Mouse (Mus musculus): Measurements from ENCODE around the gene Ttc27. TPM values are rescaled to one million over a fixed set of nuclear protein-coding genes. Genes with fewer than 3 reads are reported as not detected.
A peak's percentile ranks its signal among the peaks of the same experiment; 100 is the strongest.

Gene Ttc27
- polyA plus RNA-seq, 1 experiment from 2014 or later: 31.2 TPM

- H3K4me1 ChIP-seq: peaks cover 20% of the 10 kb centered on the region
- 88% methylated on average over 4 of the region's 4 CpGs for WGBS
Measured at GRCm38 (mm10) chr17:74772364-74772763, 54.8 kb downstream of the Ttc27 start.

GRCm38 (mm10) chr17:74773556-74773955 lies 56.0 kb downstream of the Ttc27 start:
- WGBS: 69% methylated on average over 5 of the region's 5 CpGs
- Histone ChIP-seq H3K27me3 (ENCODE audit: low read depth, poor library complexity, severe bottlenecking) (no peaks in the 10 kb centered on the region), H3K36me3 (0 out of 2 replicates have a peak, but pooled peaks cover under 1% of the 10 kb centered on the region), H3K9me3 (replicated peaks) (no peaks in the 10 kb centered on the region), H3K4me1 (peaks cover 20% of the 10 kb centered on the region), H3K27ac (no peak overlapping the region), H3K4me3 (no peak overlapping the region)
- DNase-seq (ENCODE audit: low spot score): no peak

More at GRCm38 (mm10) chr17:74772364-74772763, 54.8 kb downstream of the Ttc27 start:
- DNase-seq (ENCODE audit: low spot score): no peak
- Histone ChIP-seq H3K36me3 (no peaks in the 10 kb centered on the region), H3K4me3 (no peak overlapping the region), H3K27me3 (ENCODE audit: low read depth, poor library complexity, severe bottlenecking) (no peaks in the 10 kb centered on the region), H3K27ac (no peak overlapping the region), H3K9me3 (replicated peaks) (no peaks in the 10 kb centered on the region)

GRCm38 (mm10) chr17:74780133-74780532 lies 62.6 kb downstream of the Ttc27 start:
- H3K27me3 ChIP-seq (ENCODE audit: low read depth, poor library complexity, severe bottlenecking): no peaks in the 10 kb centered on the region
- H3K27ac ChIP-seq: no peak overlapping the region
- WGBS: 89% methylated on average over 4 of the region's 4 CpGs
- 0 out of 2 replicates have a peak, but pooled peaks cover 10% of the 10 kb centered on the region for H3K36me3 ChIP-seq
- no peak for DNase-seq (ENCODE audit: low spot score)
- peaks cover 10% of the 10 kb centered on the region for H3K4me1 ChIP-seq
- H3K9me3 ChIP-seq (replicated peaks): no peaks in the 10 kb centered on the region
- no peak overlapping the region for H3K4me3 ChIP-seq

- Histone ChIP-seq H3K36me3 (0 out of 2 replicates have a peak, but pooled peaks cover 10% of the 10 kb centered on the region), H3K4me3 (no peak overlapping the region), H3K4me1 (peaks cover 9% of the 10 kb centered on the region), H3K27me3 (ENCODE audit: low read depth, poor library complexity, severe bottlenecking) (no peaks in the 10 kb centered on the region), H3K27ac (no peak overlapping the region), H3K9me3 (replicated peaks) (no peaks in the 10 kb centered on the region)
- DNase-seq (ENCODE audit: low spot score): no peak
- 89% methylated on average over 9 of the region's 9 CpGs for WGBS
Measured at GRCm38 (mm10) chr17:74780627-74781026, 63.1 kb downstream of the Ttc27 start.

- H3K9me3 ChIP-seq (replicated peaks): no peaks in the 10 kb centered on the region
- 0 out of 2 replicates have a peak, but pooled peaks cover 10% of the 10 kb centered on the region for H3K36me3 ChIP-seq
Measured at GRCm38 (mm10) chr17:74781911-74782310, 64.4 kb downstream of the Ttc27 start.

GRCm38 (mm10) chr17:74785586-74785985 lies 68.1 kb downstream of the Ttc27 start:
- Histone ChIP-seq H3K36me3 (peaks cover 15% of the 10 kb centered on the region; the same call in 1 of the 2 replicates), H3K4me1 (peaks cover 21% of the 10 kb centered on the region), H3K27ac (no peak overlapping the region), H3K9me3 (replicated peaks) (no peaks in the 10 kb centered on the region), H3K4me3 (no peak overlapping the region), H3K27me3 (ENCODE audit: low read depth, poor library complexity, severe bottlenecking) (no peaks in the 10 kb centered on the region)
- DNase-seq (ENCODE audit: low spot score): no peak
- WGBS: 70% methylated on average over 5 of the region's 5 CpGs

More at GRCm38 (mm10) chr17:74781911-74782310, 64.4 kb downstream of the Ttc27 start:
- Histone ChIP-seq H3K4me3 (no peak overlapping the region), H3K27me3 (ENCODE audit: low read depth, poor library complexity, severe bottlenecking) (no peaks in the 10 kb centered on the region), H3K4me1 (peaks cover 19% of the 10 kb centered on the region), H3K27ac (no peak overlapping the region)
- DNase-seq (ENCODE audit: low spot score): no peak

- Histone ChIP-seq H3K27me3 (ENCODE audit: low read depth, poor library complexity, severe bottlenecking) (no peaks in the 10 kb centered on the region), H3K9me3 (replicated peaks) (no peaks in the 10 kb centered on the region), H3K36me3 (peaks cover 15% of the 10 kb centered on the region; the same call in 1 of the 2 replicates), H3K27ac (peak overlapping the region; percentile 75), H3K4me1 (peaks cover 21% of the 10 kb centered on the region), H3K4me3 (no peak overlapping the region)
- no peak for DNase-seq (ENCODE audit: low spot score)
- 55% methylated on average over 10 of the region's 10 CpGs for WGBS
Measured at GRCm38 (mm10) chr17:74786198-74786734, 68.7 kb downstream of the Ttc27 start.

GRCm38 (mm10) chr17:74796023-74796699 lies 78.6 kb downstream of the Ttc27 start:
- Histone ChIP-seq H3K4me1 (no peaks in the 10 kb centered on the region), H3K36me3 (peaks cover 12% of the 10 kb centered on the region), H3K27ac (no peak overlapping the region), H3K9me3 (replicated peaks) (no peaks in the 10 kb centered on the region), H3K27me3 (ENCODE audit: low read depth, poor library complexity, severe bottlenecking) (no peaks in the 10 kb centered on the region), H3K4me3 (no peak overlapping the region)
- WGBS: 91% methylated on average over 14 of the region's 14 CpGs
- DNase-seq (ENCODE audit: low spot score): no peak

- no peak overlapping the region for H3K4me3 ChIP-seq
Measured at GRCm38 (mm10) chr17:74799865-74800264, 82.3 kb downstream of the Ttc27 start.

GRCm38 (mm10) chr17:74802765-74803164 lies 85.2 kb downstream of the Ttc27 start:
- 90% methylated on average over 4 of the region's 4 CpGs for WGBS
- Histone ChIP-seq H3K27me3 (ENCODE audit: low read depth, poor library complexity, severe bottlenecking) (no peaks in the 10 kb centered on the region), H3K4me1 (peaks cover 22% of the 10 kb centered on the region), H3K36me3 (peaks cover 19% of the 10 kb centered on the region), H3K4me3 (no peak overlapping the region), H3K27ac (no peak overlapping the region), H3K9me3 (replicated peaks) (no peaks in the 10 kb centered on the region)
- DNase-seq (ENCODE audit: low spot score): no peak

More at GRCm38 (mm10) chr17:74799865-74800264, 82.3 kb downstream of the Ttc27 start:
- Histone ChIP-seq H3K9me3 (replicated peaks) (no peaks in the 10 kb centered on the region), H3K4me1 (peaks cover 22% of the 10 kb centered on the region), H3K36me3 (peaks cover 12% of the 10 kb centered on the region), H3K27ac (no peak overlapping the region), H3K27me3 (ENCODE audit: low read depth, poor library complexity, severe bottlenecking) (no peaks in the 10 kb centered on the region)
- WGBS: 92% methylated on average over 6 of the region's 6 CpGs
- DNase-seq (ENCODE audit: low spot score): no peak

GRCm38 (mm10) chr17:74803835-74804234 lies 86.3 kb downstream of the Ttc27 start:
- WGBS: 89% methylated on average over 2 of the region's 2 CpGs

GRCm38 (mm10) chr17:74804321-74804930 lies 86.9 kb downstream of the Ttc27 start:
- 63% methylated on average over 9 of the region's 9 CpGs for WGBS

More at GRCm38 (mm10) chr17:74803835-74804234, 86.3 kb downstream of the Ttc27 start:
- Histone ChIP-seq H3K27me3 (ENCODE audit: low read depth, poor library complexity, severe bottlenecking) (no peaks in the 10 kb centered on the region), H3K36me3 (peaks cover 19% of the 10 kb centered on the region), H3K4me1 (peaks cover 22% of the 10 kb centered on the region), H3K4me3 (no peak overlapping the region), H3K27ac (peak overlapping the region; percentile 34; the same call in 1 of the 2 replicates), H3K9me3 (replicated peaks) (no peaks in the 10 kb centered on the region)
- DNase-seq (ENCODE audit: low spot score): no peak

More at GRCm38 (mm10) chr17:74804321-74804930, 86.9 kb downstream of the Ttc27 start:
- no peak overlapping the region for H3K4me3 ChIP-seq
- H3K27ac ChIP-seq: peak overlapping the region; percentile 34; the same call in 1 of the 2 replicates
- no peak for DNase-seq (ENCODE audit: low spot score)
- H3K4me1 ChIP-seq: peaks cover 22% of the 10 kb centered on the region
- H3K9me3 ChIP-seq (replicated peaks): no peaks in the 10 kb centered on the region
- no peaks in the 10 kb centered on the region for H3K27me3 ChIP-seq (ENCODE audit: low read depth, poor library complexity, severe bottlenecking)
- peaks cover 15% of the 10 kb centered on the region for H3K36me3 ChIP-seq
